Mouse (Mus musculus) neural tube, embryonic 11.5 days (tissue): ENCODE results near the gene Ndrg3. TPM values are rescaled to one million over a fixed set of nuclear protein-coding genes. Genes with fewer than 3 reads are reported as not detected.

Experiments
- ATAC-seq: fragments of 200-750 bp; cut with Nextera tagmentation; 2 replicates; pipeline ENCODE4 v1.8.0; 2017; ENCODE audit warnings: moderate number of reproducible peaks, mild to moderate bottlenecking, moderate TSS enrichment, moderate library complexity; ENCODE audit not compliant: insufficient read depth, low FRiP score, low TSS enrichment
- DNase-seq: peaks from one replicate; pipeline ENCODE4 v3.0.0-alpha.2; 2015; ENCODE audit warnings: low spot score
- H3K27ac ChIP-seq: fragments of 300-500 bp; sonication (generic); 2 replicates; pipeline ENCODE4 v1.5.1; 2014; ENCODE audit warnings: low read depth, mild to moderate bottlenecking, low read length
- H3K27me3 ChIP-seq: fragments of 300-500 bp; sonication (generic); 2 replicates; pipeline ENCODE4 v1.6.1; 2014; ENCODE audit warnings: mild to moderate bottlenecking, low read length, mixed read lengths; ENCODE audit not compliant: control insufficient read depth, insufficient read depth
- H3K36me3 ChIP-seq: fragments of 300-500 bp; sonication (generic); 2 replicates; pipeline ENCODE4 v1.6.1; 2014; ENCODE audit warnings: mild to moderate bottlenecking, low read length, moderate library complexity, mixed read lengths; ENCODE audit not compliant: control insufficient read depth, insufficient read depth
- H3K4me1 ChIP-seq: fragments of 300-500 bp; sonication (generic); 2 replicates; pipeline ENCODE4 v1.6.1; 2014; ENCODE audit warnings: low read length, mixed read lengths; ENCODE audit not compliant: control insufficient read depth, insufficient read depth
- H3K4me2 ChIP-seq: fragments of 300-500 bp; sonication (generic); 2 replicates; pipeline ENCODE4 v1.6.1; 2014; ENCODE audit warnings: low read depth, mild to moderate bottlenecking, moderate library complexity
- H3K4me3 ChIP-seq: fragments of 300-500 bp; sonication (generic); 2 replicates; pipeline ENCODE4 v1.5.1; 2014; ENCODE audit warnings: low read depth, low read length
- H3K9ac ChIP-seq: fragments of 300-500 bp; sonication (generic); 2 replicates; pipeline ENCODE4 v1.6.1; 2014; ENCODE audit warnings: mild to moderate bottlenecking, low read length
- H3K9me3 ChIP-seq: fragments of 300-500 bp; sonication (generic); 2 replicates; pipeline ENCODE4 v1.6.1; 2016; ENCODE audit warnings: low read length; ENCODE audit not compliant: control insufficient read depth
- WGBS: fragments of 180-500 bp; shearing (Covaris S2); extraction: QIAGEN DNeasy Blood & Tissue Kit; methylation state at CpG from one replicate; pipeline ENCODE4 v1.1.7; 2014; 5-methylcytosine and 5-hydroxymethylcytosine counted together
- polyA plus RNA-seq: library from polyadenylated mRNA; unstranded; fragments of >200 nt; fragmentation: Nextera tagmentation; extraction: Ambion mirVana; gene quantifications from 2 replicates; pipeline ENCODE4 v1.2.1, GENCODE M21; 2014

Ndrg3 gene
- polyA plus RNA-seq, 1 experiment from 2014 or later, result 58.9 TPM

DNA sequence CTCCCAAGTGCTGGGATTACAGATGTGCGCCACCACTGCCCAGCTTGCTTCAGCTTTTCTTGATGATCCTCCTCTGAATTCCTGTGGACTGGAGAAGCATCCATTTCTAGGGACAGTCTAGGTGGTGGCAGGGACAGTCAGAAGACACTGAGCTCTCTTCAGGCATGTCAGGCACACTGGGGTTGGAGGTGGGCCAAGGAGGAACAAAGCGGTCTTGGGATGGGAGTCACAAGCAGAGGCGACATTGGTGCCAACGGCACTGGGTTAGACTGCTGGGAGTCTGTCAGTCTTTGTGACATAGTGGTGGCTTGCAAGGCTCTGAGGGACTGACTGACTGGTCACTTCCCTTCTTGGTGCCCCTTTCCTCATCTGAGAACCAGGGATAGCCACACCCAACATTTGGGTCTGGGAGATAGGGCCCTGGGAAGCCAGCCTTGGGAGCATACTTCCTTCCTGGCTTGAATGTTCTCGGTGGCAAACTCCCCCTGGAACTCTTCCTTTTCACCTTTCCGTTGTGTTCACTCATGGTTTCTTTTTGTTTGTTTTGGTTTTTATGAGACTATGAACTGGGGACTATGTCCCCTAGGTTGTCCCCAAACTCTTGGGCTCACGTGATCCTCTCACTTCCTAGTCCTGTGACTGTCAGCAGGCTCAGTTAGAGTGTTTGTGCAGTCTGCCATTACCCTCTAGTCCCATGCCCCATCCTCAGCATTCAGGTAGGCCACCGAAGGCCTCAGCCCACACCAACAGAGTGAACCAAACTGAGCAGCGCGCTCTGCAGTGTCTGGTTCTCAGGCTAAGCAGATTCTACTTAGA lies 107.3 kb downstream of the Ndrg3 start:
- ATAC-seq (no peak), DNase-seq (no peak)
- no peak overlapping the region for H3K9ac ChIP-seq
- H3K4me2 ChIP-seq, result no peak overlapping the region
- H3K27me3 ChIP-seq, result no peaks in the 10 kb centered on the region
- H3K36me3 ChIP-seq, result no peaks in the 10 kb centered on the region
- no peak overlapping the region for H3K27ac ChIP-seq
- no peaks in the 10 kb centered on the region for H3K4me1 ChIP-seq
- WGBS, result 87% methylated on average over 10 of the region's 10 CpGs
- H3K4me3 ChIP-seq, result no peak overlapping the region
- no peaks in the 10 kb centered on the region for H3K9me3 ChIP-seq

DNA sequence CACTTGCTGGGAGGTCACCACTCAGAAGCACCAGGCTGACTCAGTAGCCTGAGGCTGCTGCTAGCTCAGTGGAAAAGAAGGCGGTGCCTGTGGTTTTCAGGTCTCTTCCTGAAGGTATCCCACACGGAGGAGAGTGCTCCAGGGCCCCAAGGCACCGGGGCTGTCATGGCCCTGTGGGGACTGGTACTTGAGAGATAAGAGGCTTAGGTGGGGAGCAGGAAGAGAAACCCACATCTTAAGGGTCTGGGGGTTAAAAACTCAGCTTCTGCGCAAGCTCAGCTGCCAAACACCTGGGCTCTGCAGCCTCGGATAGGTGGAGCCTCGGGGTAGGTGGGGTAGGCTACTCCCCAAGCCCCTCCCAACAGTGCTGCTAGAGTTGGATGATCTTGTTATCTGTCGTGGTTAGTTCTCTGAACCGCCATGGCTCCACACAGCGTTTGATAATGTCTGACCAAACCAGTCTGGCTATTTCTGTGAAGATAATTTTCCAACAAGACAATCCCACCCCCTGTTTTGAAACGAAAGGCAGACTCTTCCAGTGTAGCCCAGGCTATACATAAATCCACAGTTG lies 109.3 kb downstream of the Ndrg3 start:
- ATAC-seq (no peak), DNase-seq (no peak)
- H3K27ac ChIP-seq, result no peak overlapping the region
- no peak overlapping the region for H3K4me2 ChIP-seq
- 44% methylated on average over 10 of the region's 10 CpGs for WGBS
- no peaks in the 10 kb centered on the region for H3K4me1 ChIP-seq
- no peak overlapping the region for H3K9ac ChIP-seq
- H3K36me3 ChIP-seq, result no peaks in the 10 kb centered on the region
- no peak overlapping the region for H3K4me3 ChIP-seq
- H3K27me3 ChIP-seq, result no peaks in the 10 kb centered on the region
- H3K9me3 ChIP-seq, result no peaks in the 10 kb centered on the region

DNA sequence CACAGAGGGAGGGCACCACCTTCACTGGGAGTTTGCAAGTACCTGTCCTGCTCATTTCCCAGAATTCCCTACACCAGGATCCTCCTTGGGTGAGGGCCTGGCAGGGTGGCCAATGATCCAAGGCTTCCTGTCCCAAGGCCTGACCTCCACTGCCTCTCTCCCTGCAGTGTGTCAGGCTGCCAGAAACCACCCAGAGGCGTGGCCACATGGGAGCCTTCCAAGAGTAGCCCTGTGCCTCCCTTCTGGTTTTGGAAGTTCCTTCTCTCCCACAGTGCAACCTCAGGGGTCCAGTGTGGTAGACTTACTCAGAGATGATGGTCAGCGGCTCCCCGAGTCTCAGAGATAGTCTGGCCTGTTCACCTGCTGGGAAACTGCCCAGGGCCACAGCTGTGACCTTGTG lies 112.3 kb downstream of the Ndrg3 start:
- DNase-seq, result no peak
- H3K4me2 ChIP-seq, result no peak overlapping the region
- no peak for ATAC-seq
- no peak overlapping the region for H3K4me3 ChIP-seq
- 88% methylated on average over 3 of the region's 3 CpGs for WGBS
- H3K27ac ChIP-seq, result no peak overlapping the region
- no peak overlapping the region for H3K9ac ChIP-seq
- no peaks in the 10 kb centered on the region for H3K4me1 ChIP-seq
- peaks cover under 1% of the 10 kb centered on the region; the same call in 1 of the 2 replicates for H3K36me3 ChIP-seq
- no peaks in the 10 kb centered on the region for H3K27me3 ChIP-seq
- H3K9me3 ChIP-seq, result no peaks in the 10 kb centered on the region

DNA sequence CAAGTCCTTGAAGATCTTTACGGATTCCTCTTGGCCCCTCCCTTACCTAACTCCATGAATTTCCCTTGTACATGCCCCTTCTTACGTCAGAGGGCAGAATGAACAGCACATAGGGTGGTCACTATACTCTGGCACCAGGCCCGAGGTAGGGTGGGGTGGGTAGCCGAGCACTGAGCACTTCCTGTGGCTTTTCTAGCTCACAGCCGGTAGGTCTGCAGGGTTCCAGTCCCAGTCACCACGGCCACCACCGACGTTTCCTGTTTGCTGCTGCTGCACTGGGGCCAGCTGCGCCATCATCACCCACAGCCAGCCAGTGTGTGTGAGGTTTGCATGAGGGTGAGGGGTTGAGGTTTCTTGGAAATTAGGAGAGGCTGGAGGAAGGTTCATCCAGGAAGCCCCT lies 114.1 kb downstream of the Ndrg3 start:
- WGBS, result 66% methylated on average over 9 of the region's 9 CpGs
- Histone ChIP-seq H3K4me3 (no peak overlapping the region), H3K27me3 (no peaks in the 10 kb centered on the region)

More for the DNA sequence above, 114.1 kb downstream of the Ndrg3 start:
- peaks cover 6% of the 10 kb centered on the region for H3K36me3 ChIP-seq
- no peaks in the 10 kb centered on the region for H3K4me1 ChIP-seq
- no peak overlapping the region for H3K27ac ChIP-seq
- DNase-seq (no peak), ATAC-seq (no peak)
- no peak overlapping the region for H3K9ac ChIP-seq
- no peak overlapping the region for H3K4me2 ChIP-seq
- H3K9me3 ChIP-seq, result no peaks in the 10 kb centered on the region

Other genes with a start within 250 kb of the Ndrg3 start
- 96.2 and 98.7 TPM in 2 replicates for gene Myl9, start 216.6 kb downstream of the Ndrg3 start, polyA plus RNA-seq
- 85.1 and 92.7 TPM in 2 replicates for gene Tgif2, start 152.0 kb downstream of the Ndrg3 start, polyA plus RNA-seq
- 4.9 and 5.6 TPM in 2 replicates for gene 4930518I15Rik, start 134.1 kb downstream of the Ndrg3 start, polyA plus RNA-seq
- 172 and 183 TPM in 2 replicates for gene Rab5if, start 128.9 kb downstream of the Ndrg3 start, polyA plus RNA-seq
- 0.44 and 0.74 TPM in 2 replicates for gene Sla2, start 104.9 kb downstream of the Ndrg3 start, polyA plus RNA-seq
- 41.6 and 48.7 TPM in 2 replicates for gene Dsn1, start 15.1 kb upstream of the Ndrg3 start, polyA plus RNA-seq
- gene Soga1, start 87.2 kb upstream of the Ndrg3 start, polyA plus RNA-seq, result 6.6 and 7.6 TPM in 2 replicates
- not detected in 2 replicates for gene Tldc2, start 95.0 kb upstream of the Ndrg3 start, polyA plus RNA-seq
- 18.7 and 22.8 TPM in 2 replicates for gene Samhd1, start 143.2 kb upstream of the Ndrg3 start, polyA plus RNA-seq
- gene Rbl1, start 212.5 kb upstream of the Ndrg3 start, polyA plus RNA-seq, result 29.3 and 31.0 TPM in 2 replicates